Mouse (Mus musculus) hindbrain, embryonic 16.5 days (tissue): ENCODE data around the gene Slc45a1. TPM values are rescaled to one million over a fixed set of nuclear protein-coding genes. Genes with fewer than 3 reads are reported as not detected.
A peak's percentile ranks its signal among the peaks of the same experiment; 100 is the strongest.

ENCODE experiments used
- ATAC-seq: fragments of 200-750 bp; cut with Nextera tagmentation; 2 replicates; pipeline ENCODE4 v1.8.0; 2017; ENCODE audit warnings: moderate TSS enrichment, moderate library complexity
- H3K27ac ChIP-seq: fragments of 300-500 bp; sonication (generic); 2 replicates; pipeline ENCODE4 v1.5.1; 2014; ENCODE audit warnings: low read depth, mild to moderate bottlenecking, control low read depth, low read length, moderate library complexity
- H3K27me3 ChIP-seq: fragments of 300-500 bp; sonication (generic); replicated peaks from 2 replicates; pipeline ENCODE4 v1.6.1; 2014; ENCODE audit warnings: low read length; ENCODE audit not compliant: control insufficient read depth, insufficient read depth
- H3K36me3 ChIP-seq: fragments of 300-500 bp; sonication (generic); 2 replicates; pipeline ENCODE4 v1.6.1; 2014; ENCODE audit warnings: mild to moderate bottlenecking, low read length, moderate library complexity, mixed read lengths; ENCODE audit not compliant: control insufficient read depth, insufficient read depth
- H3K4me1 ChIP-seq: fragments of 300-500 bp; sonication (generic); 2 replicates; pipeline ENCODE4 v1.6.1; 2014; ENCODE audit warnings: low read depth, low read length; ENCODE audit not compliant: control insufficient read depth, insufficient read depth
- H3K4me2 ChIP-seq: fragments of 300-500 bp; sonication (generic); 2 replicates; pipeline ENCODE4 v1.6.1; 2014; ENCODE audit warnings: mild to moderate bottlenecking, low read length, control low read depth, moderate library complexity
- H3K4me3 ChIP-seq: fragments of 300-500 bp; sonication (generic); 2 replicates; pipeline ENCODE4 v1.5.1; 2014; ENCODE audit warnings: mild to moderate bottlenecking, low read length, control low read depth, moderate library complexity
- H3K9ac ChIP-seq: fragments of 300-500 bp; sonication (generic); 2 replicates; pipeline ENCODE4 v1.6.1; 2014; ENCODE audit warnings: low read depth, mild to moderate bottlenecking, control low read depth, low read length, moderate library complexity
- H3K9me3 ChIP-seq: fragments of 300-500 bp; sonication (generic); 2 replicates; pipeline ENCODE4 v1.6.1; 2014; ENCODE audit warnings: mild to moderate bottlenecking, low read length, moderate library complexity; ENCODE audit not compliant: control insufficient read depth
- WGBS: fragments of 180-500 bp; shearing (Covaris S2); extraction: QIAGEN DNeasy Blood & Tissue Kit; methylation state at CpG from one replicate; pipeline ENCODE4 v1.1.7; 2014; 5-methylcytosine and 5-hydroxymethylcytosine counted together
- polyA plus RNA-seq: library from polyadenylated mRNA; unstranded; fragments of >200 nt; fragmentation: Nextera tagmentation; extraction: Ambion mirVana; gene quantifications from 2 replicates; pipeline ENCODE4 v1.2.1, GENCODE M21; 2015

Gene Slc45a1
- polyA plus RNA-seq, 1 experiment from 2014 or later: 44.7 TPM

DNA sequence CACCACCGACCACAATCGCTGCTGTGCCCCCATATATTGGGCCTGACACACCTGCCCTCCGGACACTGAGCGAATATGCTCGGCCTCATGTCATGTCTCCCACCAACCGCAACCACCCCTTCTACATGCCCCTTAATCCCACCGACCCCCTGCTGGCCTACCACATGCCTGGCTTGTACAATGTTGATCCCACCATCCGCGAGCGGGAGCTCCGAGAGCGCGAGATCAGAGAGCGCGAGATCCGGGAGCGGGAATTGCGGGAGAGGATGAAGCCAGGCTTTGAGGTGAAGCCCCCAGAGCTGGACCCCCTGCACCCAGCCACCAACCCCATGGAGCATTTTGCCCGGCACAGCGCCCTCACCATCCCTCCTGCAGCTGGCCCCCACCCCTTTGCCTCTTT is 35.1 kb downstream of the Slc45a1 start:
- no peaks in the 10 kb centered on the region for H3K9me3 ChIP-seq
- H3K27ac ChIP-seq: no peak overlapping the region
- WGBS: 91% methylated on average over 19 of the region's 20 CpGs
- H3K4me3 ChIP-seq: no peak overlapping the region
- no peak overlapping the region for H3K9ac ChIP-seq
- no peaks in the 10 kb centered on the region for H3K27me3 ChIP-seq
- H3K4me2 ChIP-seq: no peak overlapping the region
- H3K36me3 ChIP-seq: peaks cover 70% of the 10 kb centered on the region
- no peaks in the 10 kb centered on the region; the same call in 1 of the 2 replicates for H3K4me1 ChIP-seq
- no peak for ATAC-seq

DNA sequence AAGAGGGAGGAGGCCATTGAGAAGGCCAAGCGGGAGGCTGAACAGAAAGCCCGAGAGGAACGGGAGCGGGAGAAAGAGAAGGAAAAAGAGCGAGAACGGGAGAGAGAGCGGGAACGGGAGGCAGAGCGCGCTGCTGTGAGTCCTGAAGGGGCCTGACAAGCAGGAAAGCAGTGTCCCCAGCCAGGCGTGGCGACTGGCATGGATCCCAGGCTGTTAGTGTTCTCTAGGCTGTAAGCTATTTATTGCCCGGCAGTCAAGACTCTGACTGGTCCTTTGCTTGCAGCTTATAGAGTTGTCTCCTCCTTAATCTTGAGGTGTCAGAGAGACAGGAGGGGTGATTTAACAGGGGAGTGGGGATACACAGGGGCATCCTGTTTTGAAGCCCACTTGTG is 35.9 kb downstream of the Slc45a1 start:
- H3K4me1 ChIP-seq: no peaks in the 10 kb centered on the region; the same call in 1 of the 2 replicates
- no peak overlapping the region for H3K4me2 ChIP-seq
- 79% methylated on average over 13 of the region's 13 CpGs for WGBS
- no peak overlapping the region for H3K4me3 ChIP-seq
- H3K27ac ChIP-seq: peak overlapping the region; percentile 23; the same call in 1 of the 2 replicates
- ATAC-seq: no peak
- H3K36me3 ChIP-seq: peaks cover 70% of the 10 kb centered on the region
- H3K9ac ChIP-seq: no peak overlapping the region
- no peaks in the 10 kb centered on the region for H3K9me3 ChIP-seq
- H3K27me3 ChIP-seq: no peaks in the 10 kb centered on the region

DNA sequence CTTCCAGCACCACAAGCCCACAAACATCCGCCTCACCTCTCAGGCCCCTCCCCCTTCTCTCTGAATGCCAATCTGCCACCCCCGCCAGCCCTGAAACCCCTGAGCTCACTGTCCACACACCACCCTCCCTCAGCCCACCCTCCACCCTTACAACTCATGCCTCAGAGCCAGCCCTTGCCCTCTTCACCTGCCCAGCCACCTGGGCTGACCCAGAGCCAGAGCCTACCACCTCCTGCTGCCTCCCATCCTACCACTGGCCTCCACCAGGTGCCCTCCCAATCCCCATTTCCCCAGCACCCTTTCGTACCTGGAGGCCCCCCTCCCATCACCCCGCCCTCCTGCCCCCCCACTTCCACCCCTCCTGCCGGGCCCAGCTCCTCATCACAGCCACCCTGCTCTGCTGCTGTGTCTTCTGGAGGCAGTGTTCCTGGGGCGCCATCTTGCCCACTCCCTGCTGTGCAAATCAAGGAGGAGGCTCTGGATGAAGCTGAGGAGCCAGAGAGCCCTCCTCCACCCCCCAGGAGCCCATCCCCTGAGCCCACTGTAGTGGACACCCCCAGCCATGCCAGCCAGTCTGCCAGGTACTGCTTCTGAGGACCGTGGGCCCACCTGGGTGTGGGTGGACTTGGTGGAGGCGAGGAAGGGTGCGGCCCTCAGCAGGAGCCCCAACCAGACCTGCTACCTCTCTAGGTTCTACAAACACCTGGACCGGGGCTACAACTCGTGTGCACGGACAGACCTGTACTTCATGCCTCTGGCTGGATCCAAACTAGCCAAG is 36.5 kb downstream of the Slc45a1 start:
- Histone ChIP-seq H3K9ac (no peak overlapping the region), H3K4me3 (no peak overlapping the region), H3K9me3 (no peaks in the 10 kb centered on the region), H3K36me3 (peaks cover 70% of the 10 kb centered on the region), H3K4me2 (no peak overlapping the region), H3K4me1 (no peaks in the 10 kb centered on the region; the same call in 1 of the 2 replicates), H3K27ac (peak overlapping the region; percentile 23; the same call in 1 of the 2 replicates), H3K27me3 (no peaks in the 10 kb centered on the region)
- WGBS: 93% methylated on average over 12 of the region's 12 CpGs
- ATAC-seq: no peak

DNA sequence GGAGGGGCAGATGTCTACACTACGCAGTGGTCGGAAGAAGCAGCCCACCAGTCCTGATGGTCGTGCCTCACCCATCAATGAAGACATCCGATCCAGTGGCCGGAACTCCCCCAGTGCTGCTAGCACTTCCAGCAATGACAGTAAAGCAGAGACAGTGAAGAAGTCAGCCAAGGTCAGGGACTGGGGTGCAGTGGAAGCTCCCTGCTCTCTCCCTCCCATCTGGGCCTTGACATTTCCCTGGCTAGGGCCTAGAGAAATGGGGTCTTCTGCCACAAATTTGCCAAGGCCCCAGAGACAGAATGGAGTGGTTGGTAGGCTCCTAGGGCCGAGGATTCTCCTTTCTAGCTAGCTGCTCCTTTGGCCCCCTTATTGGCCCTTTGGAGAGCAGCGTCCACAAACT is 38.3 kb downstream of the Slc45a1 start:
- no peak for ATAC-seq
- peaks cover 60% of the 10 kb centered on the region for H3K36me3 ChIP-seq
- no peaks in the 10 kb centered on the region for H3K27me3 ChIP-seq
- H3K27ac ChIP-seq: no peak overlapping the region
- no peak overlapping the region for H3K4me3 ChIP-seq
- no peaks in the 10 kb centered on the region; the same call in 1 of the 2 replicates for H3K4me1 ChIP-seq
- no peak overlapping the region for H3K4me2 ChIP-seq
- H3K9ac ChIP-seq: no peak overlapping the region
- H3K9me3 ChIP-seq: no peaks in the 10 kb centered on the region
- 94% methylated on average over 7 of the region's 7 CpGs for WGBS

DNA sequence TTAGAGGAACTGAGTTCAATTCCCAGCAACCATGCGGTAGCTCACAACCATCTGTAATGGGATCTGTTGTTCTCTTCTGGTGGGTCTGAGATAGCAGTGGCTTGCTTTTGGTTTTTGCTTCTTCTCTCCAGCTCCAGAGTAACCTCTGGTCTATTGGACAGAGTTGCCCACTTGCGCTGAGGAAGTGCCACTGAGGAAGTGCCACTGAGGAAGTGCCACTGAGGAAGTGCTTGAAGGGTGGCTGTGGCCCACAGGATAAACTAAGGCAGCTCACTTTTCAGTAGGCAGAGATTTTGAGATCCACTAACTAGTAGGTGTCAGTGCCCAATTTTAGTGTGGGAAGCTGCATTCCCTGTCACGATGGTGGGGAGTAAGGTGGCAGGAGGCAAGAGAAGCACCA is 43.3 kb downstream of the Slc45a1 start:
- Histone ChIP-seq H3K27ac (no peak overlapping the region), H3K27me3 (no peaks in the 10 kb centered on the region), H3K36me3 (peaks cover 14% of the 10 kb centered on the region), H3K4me2 (no peak overlapping the region), H3K9ac (no peak overlapping the region), H3K4me1 (peaks cover 21% of the 10 kb centered on the region), H3K4me3 (no peak overlapping the region), H3K9me3 (no peaks in the 10 kb centered on the region)
- no peak for ATAC-seq
- WGBS: 100% methylated on average over 3 of the region's 3 CpGs

DNA sequence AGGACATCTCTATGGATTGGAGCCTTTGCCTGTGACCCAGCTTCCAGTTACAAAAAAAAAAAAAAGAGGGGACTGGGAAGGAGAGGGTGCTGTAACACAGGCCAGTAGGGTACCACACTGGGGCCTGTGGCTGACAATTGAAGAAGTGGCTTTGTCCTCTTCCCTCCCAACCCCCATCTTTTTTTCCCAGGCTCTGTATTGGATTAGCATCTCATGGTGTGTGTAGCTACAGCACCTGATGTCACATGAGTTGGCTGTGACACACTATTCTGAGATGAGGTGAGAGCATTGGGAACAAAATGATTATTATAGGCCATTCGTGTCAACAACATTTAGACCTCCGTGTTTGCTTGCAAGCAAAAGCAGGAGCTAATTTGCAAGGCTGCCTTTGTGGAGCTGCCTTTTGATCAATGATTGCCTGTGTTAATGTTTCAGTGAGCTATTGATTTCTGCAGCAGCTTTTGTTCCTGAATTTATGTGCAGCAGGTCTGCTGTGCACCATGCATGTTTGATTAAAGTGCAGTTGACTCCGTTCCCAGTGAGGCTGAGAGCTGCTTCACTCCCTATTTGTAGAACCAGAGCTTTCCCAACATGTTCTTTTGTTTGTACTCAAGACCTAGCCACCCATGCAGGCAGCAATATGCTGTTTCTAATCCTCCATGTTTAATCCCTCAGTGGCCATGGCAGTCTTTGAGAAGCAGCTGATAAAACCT is 45.4 kb downstream of the Slc45a1 start:
- no peak overlapping the region for H3K4me3 ChIP-seq
- no peaks in the 10 kb centered on the region for H3K27me3 ChIP-seq
- H3K4me1 ChIP-seq: peaks cover 21% of the 10 kb centered on the region
- H3K9me3 ChIP-seq: no peaks in the 10 kb centered on the region
- peak overlapping the region; percentile 30; the same call in 1 of the 2 replicates for H3K9ac ChIP-seq
- H3K36me3 ChIP-seq: no peaks in the 10 kb centered on the region
- peak; percentile 70 for ATAC-seq
- H3K27ac ChIP-seq: peak overlapping the region; percentile 84
- WGBS: 13% methylated on average over 3 of the region's 3 CpGs
- H3K4me2 ChIP-seq: no peak overlapping the region

DNA sequence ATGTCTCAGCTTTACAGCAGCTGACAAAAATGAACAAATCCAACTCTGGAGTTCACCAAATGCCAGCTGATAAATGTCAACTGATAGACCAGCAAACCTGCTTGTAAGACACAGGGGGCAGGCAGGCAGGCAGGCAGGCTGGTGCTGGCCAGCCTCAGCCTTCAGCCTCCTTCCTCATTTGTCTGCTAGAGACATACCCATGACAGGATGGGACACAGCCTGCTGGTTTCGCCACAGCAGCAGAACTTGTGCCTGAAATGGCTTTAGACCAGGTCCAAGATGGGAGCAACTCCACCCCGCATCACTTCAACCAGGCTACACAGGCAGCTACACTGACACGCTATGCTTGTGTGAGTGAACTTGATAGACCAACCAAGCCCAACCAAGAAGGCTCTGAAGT is 46.2 kb downstream of the Slc45a1 start:
- no peaks in the 10 kb centered on the region for H3K27me3 ChIP-seq
- 86% methylated on average over 3 of the region's 3 CpGs for WGBS
- H3K36me3 ChIP-seq: no peaks in the 10 kb centered on the region
- no peak overlapping the region for H3K4me3 ChIP-seq
- ATAC-seq: no peak
- H3K9me3 ChIP-seq: no peaks in the 10 kb centered on the region
- no peak overlapping the region for H3K4me2 ChIP-seq
- H3K4me1 ChIP-seq: peaks cover 23% of the 10 kb centered on the region
- H3K9ac ChIP-seq: no peak overlapping the region
- H3K27ac ChIP-seq: peak overlapping the region; percentile 84

DNA sequence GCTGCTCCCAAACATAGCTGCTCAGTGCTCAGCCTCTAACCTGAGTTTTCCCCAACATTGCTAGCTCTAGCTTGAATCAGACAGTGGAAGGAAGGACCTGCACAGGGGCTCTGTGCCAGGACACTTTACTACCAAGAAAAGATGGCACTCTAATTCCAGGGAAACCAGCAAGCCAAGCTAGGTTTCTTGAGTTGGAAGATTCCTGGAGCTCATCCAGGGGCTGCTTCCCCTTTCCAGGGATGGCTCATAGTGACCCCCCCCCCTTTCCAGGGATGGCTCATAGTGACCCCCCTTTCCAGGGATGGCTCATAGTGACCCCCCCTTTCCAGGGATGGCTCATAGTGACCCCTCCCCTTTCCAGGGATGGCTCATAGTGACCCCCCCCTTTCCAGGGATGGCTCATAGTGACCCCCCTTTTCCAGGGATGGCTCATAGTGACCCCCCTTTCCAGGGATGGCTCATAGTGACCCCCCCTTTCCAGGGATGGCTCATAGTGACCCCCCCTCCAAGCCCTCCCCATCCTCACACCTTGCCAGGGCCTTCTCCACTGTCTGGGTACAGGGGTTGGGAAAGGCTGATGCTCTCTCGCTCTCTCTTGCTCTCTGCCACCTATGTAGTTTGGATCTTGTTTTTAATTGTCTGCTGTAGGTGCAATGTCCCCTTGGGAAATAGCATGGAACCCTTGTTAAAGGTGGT is 48.5 kb downstream of the Slc45a1 start:
- Histone ChIP-seq H3K27me3 (no peaks in the 10 kb centered on the region), H3K4me3 (no peak overlapping the region), H3K4me1 (peaks cover 31% of the 10 kb centered on the region), H3K9me3 (no peaks in the 10 kb centered on the region), H3K27ac (no peak overlapping the region), H3K4me2 (no peak overlapping the region), H3K36me3 (no peaks in the 10 kb centered on the region), H3K9ac (no peak overlapping the region)
- 95% methylated on average over 1 of the region's 1 CpGs for WGBS
- no peak for ATAC-seq

DNA sequence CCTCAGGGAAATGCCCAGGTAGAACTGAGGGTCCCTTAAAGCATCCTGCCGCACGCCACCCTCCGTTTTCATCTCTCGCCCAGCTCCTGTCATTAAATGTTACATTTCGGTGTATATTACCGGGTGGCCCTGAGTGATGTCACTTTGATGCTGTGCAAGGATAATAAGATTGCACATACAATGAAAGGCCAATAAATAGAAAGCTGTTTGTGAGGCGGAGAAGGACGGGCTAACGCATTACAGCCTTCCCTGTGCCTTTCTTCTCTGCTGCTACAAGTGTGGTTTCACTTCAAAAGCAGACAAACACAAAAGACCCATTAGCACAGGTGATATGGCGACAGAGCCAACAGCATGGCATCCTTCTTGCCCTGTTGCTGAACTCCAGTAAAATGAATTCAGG is 50.5 kb downstream of the Slc45a1 start:
- Histone ChIP-seq H3K4me2 (no peak overlapping the region), H3K27ac (peak overlapping the region; percentile 14; the same call in 1 of the 2 replicates), H3K36me3 (no peaks in the 10 kb centered on the region), H3K9me3 (no peaks in the 10 kb centered on the region), H3K4me3 (no peak overlapping the region), H3K9ac (no peak overlapping the region), H3K4me1 (peaks cover 34% of the 10 kb centered on the region), H3K27me3 (no peaks in the 10 kb centered on the region)
- whole genome bisulfite sequencing: 74% methylated on average over 10 of the region's 10 CpGs
- no peak for ATAC-seq
